Mouse (Mus musculus) midbrain, embryonic 14.5 days (tissue): ENCODE data around the gene Slc35e3. TPM values are rescaled to one million over a fixed set of nuclear protein-coding genes. Genes with fewer than 3 reads are reported as not detected.

Source experiments
- ATAC-seq: fragments of 200-750 bp; cut with Nextera tagmentation; 2 replicates; pipeline ENCODE4 v1.8.0; 2017; ENCODE audit warnings: moderate number of reproducible peaks, moderate library complexity; ENCODE audit not compliant: low FRiP score, low TSS enrichment
- DNase-seq: peaks from one replicate; pipeline ENCODE4 v3.0.0-alpha.2; 2015
- H3K27ac ChIP-seq: fragments of 300-500 bp; sonication (generic); replicated peaks from 2 replicates; pipeline ENCODE4 v1.5.1; 2014; ENCODE audit warnings: mild to moderate bottlenecking, low read depth, low read length, moderate library complexity
- H3K27me3 ChIP-seq: fragments of 300-500 bp; sonication (generic); 2 replicates; pipeline ENCODE4 v1.6.1; 2014; ENCODE audit warnings: low read length, control low read depth, mixed read lengths; ENCODE audit not compliant: control insufficient read depth, insufficient read depth
- H3K36me3 ChIP-seq: fragments of 300-500 bp; sonication (generic); 2 replicates; pipeline ENCODE4 v1.6.1; 2014; ENCODE audit warnings: low read length, control low read depth; ENCODE audit not compliant: control insufficient read depth, insufficient read depth
- H3K4me1 ChIP-seq: fragments of 300-500 bp; sonication (generic); 2 replicates; pipeline ENCODE4 v1.6.1; 2014; ENCODE audit warnings: mild to moderate bottlenecking, antibody characterized with exemption, low read length, control low read depth; ENCODE audit not compliant: control insufficient read depth, insufficient read depth
- H3K4me2 ChIP-seq: fragments of 300-500 bp; sonication (generic); 2 replicates; pipeline ENCODE4 v1.6.1; 2014; ENCODE audit warnings: mild to moderate bottlenecking, low read length, moderate library complexity
- H3K4me3 ChIP-seq: fragments of 300-500 bp; sonication (generic); replicated peaks from 2 replicates; pipeline ENCODE4 v1.5.1; 2014; ENCODE audit warnings: low read depth, low read length
- H3K9ac ChIP-seq: fragments of 300-500 bp; sonication (generic); replicated peaks from 2 replicates; pipeline ENCODE4 v1.6.1; 2014; ENCODE audit warnings: mild to moderate bottlenecking, low read length, moderate library complexity
- H3K9me3 ChIP-seq: fragments of 300-500 bp; sonication (generic); 2 replicates; pipeline ENCODE4 v1.6.1; 2016; ENCODE audit warnings: low read length, control low read depth, mixed read lengths; ENCODE audit not compliant: control insufficient read depth
- WGBS: fragments of 180-500 bp; shearing (Covaris S2); extraction: QIAGEN DNeasy Blood & Tissue Kit; methylation state at CpG from one replicate; pipeline ENCODE4 v1.1.7; 2014; 5-methylcytosine and 5-hydroxymethylcytosine counted together
- polyA plus RNA-seq: library from polyadenylated mRNA; unstranded; fragments of >200 nt; fragmentation: Nextera tagmentation; extraction: Ambion mirVana; gene quantifications from 2 replicates; pipeline ENCODE4 v1.2.1, GENCODE M21; 2014

Gene Slc35e3
- polyA plus RNA-seq, 1 experiment from 2014 or later, result 26.5 TPM

DNA sequence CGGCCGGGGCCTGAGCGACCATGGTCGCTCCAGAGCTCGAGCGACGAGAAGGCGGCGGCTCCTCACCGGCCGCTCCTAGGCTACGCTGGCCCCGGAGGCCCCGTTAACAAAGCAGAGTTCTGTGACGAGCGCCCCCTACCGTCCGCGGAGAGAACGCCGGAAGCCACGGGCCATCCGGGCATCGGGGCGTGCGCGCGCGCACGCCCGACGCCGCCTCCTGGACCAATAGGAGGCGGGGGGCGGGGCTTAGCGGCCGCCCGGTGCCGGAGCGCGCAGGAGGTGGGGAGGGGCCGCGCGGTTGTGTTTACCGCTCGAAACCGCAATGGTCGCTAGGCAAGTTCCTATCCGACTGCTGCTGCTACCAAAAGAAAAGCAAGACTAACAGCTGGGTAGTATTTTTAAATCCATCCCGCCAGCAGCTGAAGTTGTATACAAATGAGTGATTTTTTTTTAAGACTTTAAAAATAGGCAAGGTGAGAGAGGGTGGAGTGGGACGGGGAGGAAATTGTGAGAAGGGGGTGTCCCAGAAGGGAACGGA, 35.5 kb downstream of the Slc35e3 start, which contains the start of gene Mdm2:
TSS of gene Mdm2 (minus strand) at position 155 of the 538 bp plus-strand sequence.
- Histone ChIP-seq H3K9me3 (no peaks in the 10 kb centered on the region), H3K27ac (peak within 1 kb of the TSS; percentile 99), H3K4me3 (peak within 1 kb of the TSS; percentile 94), H3K4me2 (peak within 1 kb of the TSS; percentile 71), H3K27me3 (no peaks in the 10 kb centered on the region), H3K36me3 (peaks cover 15% of the 10 kb centered on the region), H3K9ac (peak within 1 kb of the TSS; percentile 100), H3K4me1 (peaks cover 15% of the 10 kb centered on the region)
- DNase-seq (peak; percentile 99), ATAC-seq (peak; percentile 95)
- under 1% methylated on average over 52 of the region's 52 CpGs for WGBS

DNA sequence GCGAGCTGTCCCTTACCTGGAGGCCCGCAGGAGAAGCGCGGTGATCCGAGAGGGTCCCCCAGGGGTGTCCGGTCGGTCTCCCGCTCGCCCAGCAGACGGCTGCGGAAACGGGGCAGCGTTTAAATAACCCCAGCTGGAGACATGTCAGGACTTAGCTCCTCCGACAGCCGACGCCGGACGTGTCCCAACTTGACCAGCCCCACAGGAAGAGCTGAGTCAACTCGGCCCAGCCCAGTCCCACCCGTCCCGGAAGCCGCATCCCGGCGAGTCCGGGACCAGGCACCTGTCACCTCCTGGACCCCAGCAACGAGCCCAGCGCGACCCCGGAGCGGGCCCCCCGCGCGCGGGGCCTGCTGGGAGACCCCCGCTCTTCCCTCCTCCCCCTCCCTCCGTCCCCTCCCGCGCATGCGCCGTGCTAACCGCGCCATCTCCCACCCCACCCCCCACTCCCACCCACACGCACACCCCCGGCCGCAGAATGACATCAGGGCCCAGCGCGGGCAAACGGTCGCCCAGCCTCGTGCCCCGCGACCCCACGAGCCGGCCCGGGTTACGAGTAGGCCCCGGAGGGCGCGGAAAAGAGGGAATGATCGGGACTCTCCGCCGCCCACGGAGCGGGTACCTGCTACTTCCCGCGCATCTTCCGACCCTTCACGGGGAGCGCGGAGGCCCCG, 36.1 kb downstream of the Slc35e3 start:
- peak overlapping the region; percentile 69 for H3K4me2 ChIP-seq
- H3K9ac ChIP-seq, result peak overlapping the region; percentile 100
- peak overlapping the region; percentile 94 for H3K4me3 ChIP-seq
- H3K27me3 ChIP-seq, result no peaks in the 10 kb centered on the region
- ATAC-seq, result peak; percentile 77
- H3K4me1 ChIP-seq, result peaks cover 15% of the 10 kb centered on the region
- H3K36me3 ChIP-seq, result peaks cover 20% of the 10 kb centered on the region
- no peaks in the 10 kb centered on the region for H3K9me3 ChIP-seq
- WGBS, result under 1% methylated on average over 71 of the region's 71 CpGs
- DNase-seq, result peak; percentile 92
- peak overlapping the region; percentile 99 for H3K27ac ChIP-seq

DNA sequence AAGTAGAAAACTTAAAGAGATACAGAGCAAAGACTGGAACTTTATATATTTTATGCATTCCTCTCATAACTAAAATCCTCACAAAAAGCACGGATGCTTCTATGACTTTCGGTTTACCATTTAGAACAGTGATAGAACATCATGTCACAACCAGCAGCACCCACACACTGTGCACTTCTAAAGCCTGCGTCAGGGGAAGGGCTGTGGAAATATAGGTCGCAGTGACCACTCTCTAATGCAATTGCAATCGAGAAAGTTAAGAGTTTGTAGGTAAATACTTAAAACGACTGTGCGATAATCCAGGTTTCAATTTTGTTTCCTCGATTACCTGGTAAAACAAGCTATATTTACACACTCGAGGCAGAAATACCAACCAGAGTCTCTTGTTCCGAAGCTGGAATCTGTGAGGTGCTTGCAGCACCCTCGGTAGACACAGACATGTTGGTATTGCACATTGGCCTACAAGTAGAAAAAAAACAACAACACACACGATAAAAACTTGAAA, 36.8 kb downstream of the Slc35e3 start:
- DNase-seq, result no peak
- H3K9me3 ChIP-seq, result no peaks in the 10 kb centered on the region
- H3K9ac ChIP-seq, result peak overlapping the region; percentile 100
- peak overlapping the region; percentile 94 for H3K4me3 ChIP-seq
- peaks cover 27% of the 10 kb centered on the region for H3K36me3 ChIP-seq
- no peak for ATAC-seq
- WGBS, result 58% methylated on average over 12 of the region's 12 CpGs
- H3K27ac ChIP-seq, result no peak overlapping the region
- H3K4me1 ChIP-seq, result peaks cover 15% of the 10 kb centered on the region
- no peaks in the 10 kb centered on the region for H3K27me3 ChIP-seq
- peak overlapping the region; percentile 69 for H3K4me2 ChIP-seq

DNA sequence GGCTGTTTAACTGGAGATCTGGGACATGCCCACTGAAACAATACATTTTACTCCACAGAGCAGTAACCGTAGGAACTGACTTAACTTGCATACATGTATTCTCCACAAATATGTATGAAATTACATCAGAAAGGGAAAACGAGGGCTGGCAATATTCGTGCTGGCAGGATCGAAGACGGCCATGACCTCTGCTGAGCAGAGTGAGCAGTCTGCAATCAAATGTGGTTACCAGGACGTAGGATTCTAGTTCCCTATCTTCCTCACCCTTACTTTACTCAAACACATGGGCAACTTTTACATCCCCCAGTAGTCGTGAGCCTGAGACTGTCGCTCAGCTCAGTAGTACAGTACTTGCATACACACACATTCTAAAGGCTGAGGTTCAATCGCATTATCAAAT, 37.3 kb downstream of the Slc35e3 start:
- 0 out of 2 replicates have a peak overlapping the region, but pooled peaks have one; percentile 100 for H3K9ac ChIP-seq
- no peak for ATAC-seq
- H3K4me1 ChIP-seq, result peaks cover 15% of the 10 kb centered on the region
- H3K4me3 ChIP-seq, result peak overlapping the region; percentile 94
- WGBS, result 92% methylated on average over 9 of the region's 9 CpGs
- peaks cover 33% of the 10 kb centered on the region for H3K36me3 ChIP-seq
- H3K27me3 ChIP-seq, result no peaks in the 10 kb centered on the region
- DNase-seq, result no peak
- H3K27ac ChIP-seq, result no peak overlapping the region
- peak overlapping the region; percentile 69 for H3K4me2 ChIP-seq
- H3K9me3 ChIP-seq, result no peaks in the 10 kb centered on the region

DNA sequence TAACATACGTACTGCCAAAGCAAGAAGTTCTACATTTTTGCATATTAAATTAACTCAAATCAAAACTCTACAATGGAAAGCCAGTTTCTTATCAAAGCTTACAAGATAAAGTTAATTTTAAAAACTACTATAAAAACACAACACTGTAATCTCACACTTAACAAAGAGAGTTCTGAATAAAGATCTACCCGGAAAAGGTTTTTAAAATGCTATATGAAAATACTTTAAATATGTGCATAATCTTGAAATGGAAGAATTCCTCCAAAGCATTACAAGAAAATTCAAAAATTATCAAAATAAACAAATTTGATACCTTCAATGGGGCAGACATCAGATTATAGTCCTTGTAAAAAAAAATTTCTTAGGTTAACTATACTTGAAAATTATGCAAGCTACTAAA, 37.8 kb downstream of the Slc35e3 start:
- H3K27ac ChIP-seq, result no peak overlapping the region
- H3K36me3 ChIP-seq, result peaks cover 37% of the 10 kb centered on the region
- H3K4me2 ChIP-seq, result no peak overlapping the region; the same call in 1 of the 2 replicates
- 96% methylated on average over 2 of the region's 2 CpGs for WGBS
- DNase-seq (no peak), ATAC-seq (no peak)
- no peak overlapping the region for H3K4me3 ChIP-seq
- no peaks in the 10 kb centered on the region for H3K27me3 ChIP-seq
- no peaks in the 10 kb centered on the region for H3K9me3 ChIP-seq
- peaks cover 15% of the 10 kb centered on the region for H3K4me1 ChIP-seq
- H3K9ac ChIP-seq, result no peak overlapping the region

DNA sequence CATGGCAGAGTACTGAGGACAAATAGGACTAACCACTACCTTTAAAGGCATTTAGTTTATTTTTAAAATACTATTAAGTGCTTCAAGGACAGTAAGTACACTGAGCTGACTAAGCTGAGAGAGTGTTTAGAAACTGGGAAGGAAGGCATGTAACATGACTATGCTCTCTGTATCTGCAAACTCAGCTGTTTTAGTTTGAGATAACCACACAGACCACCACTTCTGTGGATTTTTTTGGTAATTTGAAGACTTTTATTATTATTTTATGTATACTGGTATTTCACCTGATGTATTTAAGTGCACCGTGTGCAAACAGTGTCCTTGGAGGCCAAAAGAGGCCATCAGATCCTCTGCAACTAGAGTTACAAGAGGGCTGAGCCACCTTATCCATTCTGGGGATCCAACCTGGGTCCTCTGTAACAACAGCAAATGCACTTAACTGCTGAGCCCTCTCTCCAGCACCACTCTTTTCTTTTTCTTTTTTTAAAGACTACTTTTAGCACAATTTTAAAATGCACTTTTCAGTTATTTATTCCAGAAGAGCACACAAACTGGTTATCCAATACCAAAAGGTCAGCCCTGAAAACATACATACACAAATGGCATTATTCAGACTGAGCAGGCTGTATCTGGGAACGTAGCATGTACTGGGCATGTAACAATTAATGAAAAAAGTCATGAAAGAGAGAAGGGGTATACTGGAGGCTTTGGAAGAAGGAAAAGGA, 38.9 kb downstream of the Slc35e3 start:
- DNase-seq (no peak), ATAC-seq (no peak)
- H3K4me2 ChIP-seq, result no peak overlapping the region
- H3K9ac ChIP-seq, result no peak overlapping the region
- peaks cover 15% of the 10 kb centered on the region for H3K4me1 ChIP-seq
- no peaks in the 10 kb centered on the region for H3K9me3 ChIP-seq
- 96% methylated on average over 2 of the region's 2 CpGs for WGBS
- H3K27me3 ChIP-seq, result no peaks in the 10 kb centered on the region
- no peak overlapping the region for H3K27ac ChIP-seq
- H3K4me3 ChIP-seq, result no peak overlapping the region
- peaks cover 48% of the 10 kb centered on the region for H3K36me3 ChIP-seq

DNA sequence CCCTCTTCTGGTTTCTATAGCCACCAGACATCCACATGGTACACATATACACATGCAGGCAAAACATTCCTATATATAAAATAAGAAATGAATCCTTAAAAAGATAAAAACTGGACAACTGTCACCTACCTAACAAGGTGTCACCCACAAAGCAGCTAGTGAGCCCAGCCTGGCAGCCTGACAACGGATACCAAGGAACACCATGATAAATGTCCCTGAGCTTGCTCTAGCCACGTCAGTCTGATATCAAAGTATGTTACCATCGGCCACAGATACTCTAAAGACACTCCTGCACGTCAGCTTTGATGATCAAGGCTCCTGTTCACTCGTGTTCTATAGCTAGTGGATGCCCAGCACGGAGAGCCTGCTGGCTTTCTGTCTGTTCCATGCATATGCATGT, 39.7 kb downstream of the Slc35e3 start:
- peaks cover 56% of the 10 kb centered on the region for H3K36me3 ChIP-seq
- no peaks in the 10 kb centered on the region for H3K9me3 ChIP-seq
- no peak overlapping the region for H3K9ac ChIP-seq
- H3K4me1 ChIP-seq, result peaks cover 14% of the 10 kb centered on the region
- H3K4me2 ChIP-seq, result no peak overlapping the region
- DNase-seq, result no peak
- no peak overlapping the region for H3K4me3 ChIP-seq
- ATAC-seq, result no peak
- no peaks in the 10 kb centered on the region for H3K27me3 ChIP-seq
- H3K27ac ChIP-seq, result no peak overlapping the region
- WGBS, result 79% methylated on average over 6 of the region's 6 CpGs

DNA sequence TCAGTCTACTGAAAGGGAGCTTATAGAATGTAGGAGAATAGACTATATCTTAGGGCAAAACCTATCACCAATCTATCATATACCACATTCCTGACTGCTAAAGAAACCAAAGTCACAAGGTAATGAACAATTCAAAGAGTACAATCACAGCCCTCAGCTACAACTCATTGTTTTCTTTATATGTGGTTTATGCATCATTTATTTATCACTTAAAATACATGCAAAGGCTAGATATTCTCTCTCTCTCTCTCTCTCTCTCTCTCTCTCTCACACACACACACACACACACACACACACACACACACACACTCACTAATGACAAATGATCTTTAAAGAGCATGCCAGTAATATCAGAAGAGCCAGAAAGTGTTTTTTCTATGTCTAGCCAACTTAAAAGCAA, 40.4 kb downstream of the Slc35e3 start:
- DNase-seq (no peak), ATAC-seq (no peak)
- Histone ChIP-seq H3K27ac (no peak overlapping the region), H3K27me3 (no peaks in the 10 kb centered on the region), H3K9me3 (no peaks in the 10 kb centered on the region), H3K4me3 (no peak overlapping the region), H3K4me2 (no peak overlapping the region), H3K9ac (no peak overlapping the region), H3K36me3 (peaks cover 61% of the 10 kb centered on the region), H3K4me1 (peaks cover 10% of the 10 kb centered on the region)
